Mouse (Mus musculus) embryonic fibroblast, embryonic 13.5 days (primary cell): ENCODE measurements at regions not wholly inside any gene's neighbourhood (a gene's known extent, or its start where the extent isn't known, plus 50 kb on each side); places are given as distances from the start of the nearest gene placed in this dataset.

ENCODE experiments used
- CTCF ChIP-seq: IDR thresholded peaks from 2 replicates; pipeline ENCODE4 v1.5.1; 2011; ENCODE audit warnings: mild to moderate bottlenecking, control low read depth, low read length, moderate library complexity, borderline replicate concordance; ENCODE audit not compliant: insufficient read depth
- POLR2A ChIP-seq: IDR thresholded peaks from 2 replicates; pipeline ENCODE4 v1.6.1; 2011; ENCODE audit warnings: low read depth, mild to moderate bottlenecking, control low read depth, low read length, moderate library complexity

- TF ChIP-seq POLR2A (no peak), CTCF (no peak)
Measured at GRCm38 (mm10) chr7:67459810-67460209, 87.2 kb upstream of the Mef2a start.
